Mouse (Mus musculus) retina, adult 2 months (tissue): ENCODE measurements around the gene Zfp472.
A peak's percentile ranks its signal among the peaks of the same experiment; 100 is the strongest.

Experiments used
- DNase-seq: peaks from one replicate; pipeline ENCODE4 v3.0.0-alpha.2; 2012; ENCODE audit warnings: low read depth, low spot score

Gene Zfp472

DNA sequence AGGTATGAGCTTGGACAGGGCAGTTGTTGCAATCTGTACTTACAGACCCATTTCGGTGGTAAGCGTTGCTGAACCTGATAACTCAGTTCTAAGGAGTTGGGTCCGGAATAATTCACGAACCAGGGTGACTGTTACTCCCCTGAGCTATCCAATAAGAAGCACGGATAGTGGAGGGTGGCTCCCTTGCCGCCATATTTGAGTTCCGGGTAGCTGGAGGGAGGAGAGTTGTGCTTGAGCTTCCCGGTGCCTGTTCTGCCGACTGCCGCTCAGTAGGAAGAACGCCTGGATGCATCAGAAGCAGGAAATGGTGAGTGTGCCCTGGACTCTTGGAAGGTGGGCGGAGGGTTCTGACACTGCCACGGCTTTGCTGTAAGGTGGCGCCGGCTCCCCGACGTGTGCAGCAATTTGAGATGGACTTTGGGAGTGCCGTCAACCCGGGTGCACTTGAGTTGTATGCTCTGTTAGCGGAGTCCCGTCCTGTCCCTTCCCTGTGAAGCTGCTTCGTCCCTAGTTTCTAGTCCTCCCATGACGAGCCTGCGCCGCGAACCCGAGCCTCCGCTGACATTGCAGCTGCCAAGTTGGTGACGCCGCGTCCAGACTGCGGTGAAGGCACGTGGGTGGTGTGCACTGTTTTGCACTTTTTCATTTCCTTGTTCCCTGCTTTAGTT is at the start of gene Zfp472:
Zfp472 (plus strand) TSS at position 192 of the 668 bp plus-strand sequence.
- DNase-seq: peak; percentile 81

DNA sequence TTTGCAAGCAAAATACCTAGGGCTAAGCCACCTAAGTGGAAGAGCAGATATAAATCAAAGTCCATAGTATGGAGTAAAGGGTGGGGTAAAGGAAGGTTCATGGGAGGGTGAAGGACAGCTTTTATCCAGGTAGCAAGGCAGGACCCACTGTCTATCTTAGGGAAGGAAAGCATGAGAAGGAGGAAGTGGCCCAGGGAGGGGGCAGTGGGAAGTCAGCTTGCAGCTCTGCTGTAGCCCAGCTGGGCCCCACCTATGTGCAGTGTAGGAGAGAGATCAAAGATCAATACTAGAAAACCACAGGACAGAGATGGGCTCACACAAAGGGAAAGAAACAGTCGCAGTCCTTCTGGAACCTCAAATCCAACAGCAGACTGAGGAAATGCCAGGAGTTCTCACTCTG is 49.5 kb upstream of the Zfp472 start:
- DNase-seq: no peak

DNA sequence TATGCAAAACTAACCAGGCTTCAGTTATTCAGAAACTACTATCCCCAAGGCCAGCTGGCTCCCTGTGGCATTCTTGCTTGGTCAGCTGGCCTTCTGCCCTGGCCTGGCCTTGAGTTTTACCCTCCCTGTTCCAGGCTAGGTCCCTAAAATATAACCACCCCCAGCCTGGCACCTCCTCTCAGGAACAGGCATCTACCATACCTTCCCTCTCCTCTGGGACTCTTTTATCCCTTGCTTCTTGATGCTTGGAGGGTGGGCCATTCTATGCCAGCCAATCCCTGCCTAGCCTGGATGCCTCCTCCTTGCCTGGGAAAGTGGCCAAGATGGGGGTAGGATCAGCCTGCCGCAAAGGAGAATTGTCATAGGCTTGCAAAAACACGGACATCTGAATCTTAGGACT is 48.5 kb upstream of the Zfp472 start, which contains the start of gene Cyp4f14:
Cyp4f14 (minus strand) TSS at position 212 of the 400 bp plus-strand sequence.
- DNase-seq: no peak

DNA sequence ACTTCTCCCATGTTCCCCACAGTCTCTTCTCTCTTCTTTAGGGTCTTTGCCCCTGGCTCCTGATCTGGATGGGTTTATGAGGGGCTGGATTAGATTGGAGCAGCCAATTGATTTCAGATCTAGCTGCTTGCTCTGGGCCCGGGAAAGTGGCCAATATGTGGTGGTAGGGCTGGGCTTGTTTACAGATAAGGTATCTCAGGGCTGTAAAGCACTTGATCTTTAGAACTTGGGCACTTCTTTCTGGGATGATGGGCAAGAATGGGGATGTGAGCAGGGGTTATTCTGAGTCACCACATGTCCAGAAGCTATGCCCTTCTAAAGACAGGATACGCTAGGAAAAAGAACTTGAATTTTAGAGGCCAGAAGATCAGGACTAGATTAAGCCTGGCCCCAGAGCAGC is 46.5 kb upstream of the Zfp472 start:
- DNase-seq: no peak

DNA sequence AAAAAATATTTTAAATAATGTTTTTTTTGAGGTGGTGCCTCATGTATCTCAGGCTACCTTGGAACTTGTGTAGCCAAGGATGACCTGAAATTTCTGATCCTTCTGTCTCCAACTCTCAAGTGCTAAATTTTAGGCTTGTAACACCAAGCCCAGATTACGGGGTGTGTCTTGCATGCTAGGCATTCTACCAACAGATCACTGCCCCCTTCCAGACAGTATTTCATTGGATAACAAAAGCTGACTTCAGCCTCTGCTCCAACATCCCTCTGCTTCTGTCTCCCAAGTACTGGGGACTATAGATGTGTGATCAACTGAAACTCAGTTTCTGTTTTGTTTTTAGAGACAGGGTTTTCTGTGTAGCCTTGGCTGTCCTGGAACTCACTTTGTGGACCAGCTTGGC is 41.9 kb upstream of the Zfp472 start:
- no peak for DNase-seq

DNA sequence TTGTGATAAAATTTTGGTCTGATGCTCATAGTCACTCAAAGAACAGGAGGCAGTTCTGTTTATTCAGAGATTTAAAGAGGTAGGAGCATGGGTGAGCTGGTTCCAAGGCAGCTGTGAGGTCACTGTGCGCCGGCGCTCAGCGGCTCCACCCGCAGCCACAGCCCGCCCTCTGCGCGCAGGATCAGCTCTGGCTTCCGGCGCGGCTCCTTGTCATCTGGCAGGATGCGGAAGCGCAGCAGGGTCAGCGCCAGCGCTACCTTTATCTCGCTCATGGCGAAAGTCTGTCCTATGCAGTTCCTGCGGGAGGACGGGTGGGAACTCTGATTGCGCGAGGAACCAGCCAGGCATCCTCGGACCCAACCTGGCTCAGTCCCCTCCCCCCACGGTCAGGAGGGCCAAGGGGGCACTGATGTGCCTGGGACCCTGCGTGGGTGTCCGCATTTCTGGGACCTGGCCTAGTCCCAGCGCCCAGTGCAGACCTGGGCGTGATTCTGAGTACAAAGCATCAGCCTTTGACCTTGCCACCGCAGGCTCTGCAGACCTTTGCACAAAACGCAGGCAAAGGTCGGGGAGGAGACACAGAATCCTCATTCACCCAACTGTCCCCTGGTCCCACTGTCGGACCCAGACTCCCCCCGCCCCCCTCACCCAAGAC is 40.8 kb upstream of the Zfp472 start:
- peak; percentile 61 for DNase-seq

DNA sequence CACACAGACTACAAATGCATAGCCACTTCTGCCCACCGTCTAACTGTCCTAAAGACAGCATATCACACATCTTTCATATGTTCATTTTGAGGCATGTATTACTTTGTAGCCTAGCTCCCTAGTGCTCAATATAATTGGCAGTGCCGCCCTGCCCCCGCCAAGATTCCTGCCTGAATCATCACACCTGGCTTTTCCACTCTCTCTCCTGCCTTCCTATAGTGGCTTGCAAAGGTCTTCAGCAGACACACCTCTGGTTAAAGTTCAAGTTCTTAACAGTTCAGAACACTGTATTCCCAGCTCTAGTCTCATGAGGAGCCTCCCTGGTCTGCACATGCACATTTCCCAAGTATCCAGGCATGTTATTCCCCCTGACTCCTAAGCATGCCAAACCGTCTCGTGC is 37.8 kb upstream of the Zfp472 start:
- no peak for DNase-seq

DNA sequence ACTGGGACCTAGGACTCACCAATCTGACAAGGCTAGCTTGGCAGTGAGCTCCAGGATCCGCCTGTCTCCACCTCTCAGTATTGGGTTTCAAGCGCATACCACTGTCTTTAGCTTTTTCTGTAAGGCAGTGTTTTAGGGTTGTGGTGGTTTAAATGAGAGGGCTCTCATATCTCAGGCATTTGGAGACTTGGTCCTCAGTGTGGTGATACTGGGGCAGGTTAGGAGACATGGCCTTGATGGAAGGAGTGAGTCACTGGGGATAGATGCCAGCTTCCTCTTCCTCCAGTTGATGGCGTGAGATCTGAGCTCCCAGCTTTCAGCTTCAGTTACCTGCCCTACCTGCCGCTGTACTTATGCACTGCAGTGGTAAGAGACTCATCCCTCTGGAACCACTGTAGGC is 25.8 kb upstream of the Zfp472 start:
- no peak for DNase-seq

DNA sequence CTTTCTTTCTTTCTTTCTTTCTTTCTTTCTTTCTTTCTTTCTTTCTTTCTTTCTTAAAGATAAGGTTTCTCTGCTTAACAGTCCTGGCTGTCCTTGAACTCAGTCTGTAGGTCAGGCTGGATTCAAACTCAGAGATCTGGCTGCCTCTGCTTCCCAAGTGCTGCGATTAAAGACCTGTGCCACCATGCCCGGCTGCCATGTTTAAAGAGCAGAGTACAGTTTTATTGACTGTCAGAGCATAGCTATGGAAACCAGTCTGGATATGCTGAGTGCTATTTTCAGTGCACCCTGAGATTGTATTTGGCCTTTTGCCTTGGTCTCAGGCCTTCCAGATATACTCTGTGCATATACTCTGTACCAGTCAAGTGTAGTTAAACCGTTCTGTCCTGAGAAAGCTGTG is 22.0 kb upstream of the Zfp472 start:
- no peak for DNase-seq

DNA sequence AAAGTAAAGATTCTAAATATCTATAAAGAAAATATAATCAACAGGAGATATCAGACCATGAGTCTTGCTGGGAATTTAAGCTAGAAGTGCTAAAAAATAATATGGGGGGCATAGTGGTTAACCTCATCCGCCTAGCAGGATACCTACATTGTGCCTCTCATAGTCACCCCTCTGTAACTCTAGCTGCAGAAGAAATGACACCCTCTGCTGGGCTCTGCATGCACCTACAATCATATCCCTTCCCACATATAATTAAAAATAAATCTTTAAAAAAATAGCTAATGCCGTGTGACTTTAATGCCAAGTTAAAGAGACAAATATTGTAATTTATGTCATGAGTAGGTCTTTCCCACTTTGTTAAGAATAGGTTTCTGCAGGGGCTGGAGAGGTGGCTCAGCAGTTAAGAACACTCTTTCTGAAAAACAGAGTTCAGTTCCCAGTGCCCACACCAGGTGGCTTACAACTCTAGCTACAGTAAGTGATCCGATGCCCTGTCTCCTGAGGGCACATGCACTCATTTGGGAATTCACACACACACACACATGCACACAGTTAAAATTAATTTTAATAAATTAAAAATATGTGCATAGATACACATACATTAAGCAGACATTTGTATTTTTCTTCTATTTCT is 21.1 kb upstream of the Zfp472 start:
- DNase-seq: no peak

DNA sequence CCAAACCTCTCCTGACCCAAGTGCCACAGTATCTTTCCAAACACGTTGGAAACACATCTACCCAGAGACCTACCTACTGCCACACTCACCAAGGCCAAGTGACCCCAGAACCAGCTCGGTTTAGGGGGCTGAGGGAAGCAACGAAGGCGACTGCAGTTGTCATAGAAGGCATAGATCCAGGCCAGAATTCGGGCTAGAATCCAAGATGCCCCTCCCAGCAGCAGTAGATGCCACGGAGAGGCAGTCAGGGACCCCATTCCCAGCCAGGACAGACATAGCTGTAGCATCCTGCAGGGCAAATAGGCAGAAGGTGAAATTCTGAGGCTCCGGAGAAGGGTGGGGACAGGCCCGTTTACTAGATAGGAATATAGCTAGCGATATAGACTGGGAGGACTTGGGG is 18.9 kb upstream of the Zfp472 start:
- DNase-seq: no peak

DNA sequence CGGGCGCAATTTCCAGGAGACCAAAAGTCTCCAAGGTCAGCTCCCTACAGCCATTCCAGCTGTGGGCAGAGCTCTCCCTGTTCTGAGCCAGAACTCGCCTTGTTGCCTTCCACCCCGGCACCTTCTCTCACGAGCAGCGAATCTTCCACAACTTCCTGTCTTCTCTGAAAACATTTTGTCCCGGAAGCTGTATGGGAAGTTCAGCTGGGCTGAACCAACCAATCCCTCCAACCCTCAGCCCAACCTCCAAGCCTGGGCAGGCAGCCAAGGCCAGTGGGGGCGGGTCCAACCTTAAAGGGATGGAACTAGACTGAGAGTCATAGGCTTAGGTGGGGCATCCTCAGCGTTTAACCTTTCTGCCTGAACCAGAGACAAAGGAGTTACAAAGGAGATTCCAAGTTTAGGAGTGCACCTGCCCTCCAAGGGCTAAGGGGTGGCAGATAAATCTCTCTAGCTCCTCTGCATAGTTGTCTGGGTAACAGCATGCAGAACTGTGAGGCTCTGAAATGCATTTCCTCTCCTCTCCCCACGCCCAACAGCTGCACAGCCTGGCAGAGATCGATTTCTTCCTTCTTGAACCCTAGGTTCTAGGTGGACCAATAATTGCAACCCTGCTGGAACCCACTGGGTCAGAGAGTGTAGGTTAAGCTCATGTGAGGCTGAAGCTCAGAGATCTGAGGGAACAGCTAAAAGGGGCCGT is 18.2 kb upstream of the Zfp472 start, which contains the start of gene Cyp4f13:
Cyp4f13 (minus strand) TSS at position 188 of the 700 bp plus-strand sequence.
- DNase-seq: peak; percentile 62

DNA sequence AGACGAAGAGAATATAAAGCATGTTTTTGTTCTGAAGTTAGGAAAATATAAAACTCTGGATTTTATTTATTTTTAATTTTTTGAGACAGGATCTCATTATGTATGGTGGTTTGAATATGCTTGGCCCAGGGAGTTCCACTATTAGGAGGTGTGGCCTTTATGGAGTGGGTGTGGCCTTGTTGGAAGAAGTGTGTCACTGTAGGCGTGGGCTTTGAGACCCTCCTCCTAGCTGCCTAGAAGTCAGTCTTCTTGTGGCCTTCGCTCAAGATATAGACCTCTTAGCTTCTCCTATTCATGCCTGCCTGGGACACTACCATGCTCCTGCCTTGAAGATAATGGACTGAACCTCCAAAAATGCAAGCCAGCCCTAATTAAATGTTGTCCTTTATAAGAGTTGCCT is 15.5 kb upstream of the Zfp472 start:
- no peak for DNase-seq

DNA sequence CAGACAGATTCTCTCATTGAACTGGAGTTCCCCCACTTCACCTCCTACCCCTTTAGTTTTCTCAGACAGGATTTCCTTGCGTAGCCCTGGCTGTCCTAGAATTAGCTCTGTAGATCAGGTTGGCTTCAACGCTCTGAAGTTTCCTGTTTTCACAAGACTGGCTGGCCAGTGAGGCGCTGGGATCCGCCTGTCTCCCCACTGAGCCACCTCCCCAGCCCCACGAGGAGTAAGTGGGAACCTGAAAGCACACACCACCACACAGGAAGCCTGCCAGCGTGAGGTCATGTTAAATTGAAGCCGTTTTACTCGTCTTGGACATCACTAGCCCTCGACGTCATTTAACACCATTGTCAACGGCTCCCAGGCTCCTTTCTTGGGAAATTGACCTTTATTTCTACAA is 14.6 kb upstream of the Zfp472 start:
- no peak for DNase-seq

DNA sequence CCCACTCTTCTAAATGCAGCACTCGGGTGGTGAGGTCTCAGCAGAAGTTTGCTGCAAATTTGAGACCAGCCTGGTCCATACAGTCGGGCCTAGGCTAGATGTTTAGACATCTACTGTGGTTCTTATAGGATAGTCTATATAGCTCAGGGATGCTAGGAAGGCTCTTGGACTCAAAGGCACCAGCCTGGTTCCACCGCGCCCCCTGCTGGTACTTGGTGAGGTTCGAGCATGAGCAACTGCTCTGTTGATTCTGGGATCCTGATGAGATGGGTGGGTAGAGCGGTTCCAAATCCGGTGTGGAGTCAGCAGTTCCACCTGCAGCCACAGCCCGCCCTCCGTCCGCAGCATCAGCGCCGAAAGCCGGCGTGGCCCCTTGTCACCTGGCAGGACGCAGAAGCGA is 14.2 kb upstream of the Zfp472 start:
- DNase-seq: peak; percentile 73

DNA sequence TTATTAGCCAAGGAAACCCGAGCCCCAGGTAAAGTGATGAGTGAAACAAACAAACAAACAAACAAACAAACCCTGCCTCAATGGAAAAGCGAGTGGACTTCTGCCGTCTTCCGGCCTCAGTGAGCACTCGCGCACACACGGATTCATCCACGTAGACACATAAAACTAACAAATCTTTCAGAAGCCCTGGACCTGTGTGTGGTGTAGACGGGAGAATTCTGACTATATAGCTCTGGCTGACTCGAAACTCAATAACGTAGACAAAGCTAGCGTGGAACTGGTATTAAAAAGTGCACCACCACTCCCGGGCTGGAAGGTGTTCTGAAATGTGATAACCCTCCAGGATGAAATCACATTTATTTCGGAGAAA is 376 bp upstream of the Zfp472 start:
- DNase-seq: no peak

DNA sequence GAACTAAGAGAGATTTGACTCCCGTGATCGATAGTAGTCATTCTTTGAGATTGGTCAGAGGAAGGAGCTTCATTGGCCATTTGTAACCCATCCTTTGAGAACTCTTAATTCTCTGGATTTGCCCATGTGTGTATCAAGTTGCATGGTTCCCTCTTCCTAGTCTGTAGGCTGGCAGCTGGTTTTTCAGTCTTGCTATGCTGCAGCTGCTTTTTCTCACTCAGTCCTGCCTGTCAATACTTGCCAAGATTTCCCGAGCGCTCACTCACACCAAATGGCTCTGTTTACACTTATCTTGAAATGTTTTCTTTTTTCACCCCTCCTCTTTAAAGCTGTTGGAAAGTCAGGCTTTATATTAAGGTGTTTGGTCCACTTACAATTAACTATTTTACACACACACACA is 15.7 kb downstream of the Zfp472 start:
- DNase-seq: no peak

DNA sequence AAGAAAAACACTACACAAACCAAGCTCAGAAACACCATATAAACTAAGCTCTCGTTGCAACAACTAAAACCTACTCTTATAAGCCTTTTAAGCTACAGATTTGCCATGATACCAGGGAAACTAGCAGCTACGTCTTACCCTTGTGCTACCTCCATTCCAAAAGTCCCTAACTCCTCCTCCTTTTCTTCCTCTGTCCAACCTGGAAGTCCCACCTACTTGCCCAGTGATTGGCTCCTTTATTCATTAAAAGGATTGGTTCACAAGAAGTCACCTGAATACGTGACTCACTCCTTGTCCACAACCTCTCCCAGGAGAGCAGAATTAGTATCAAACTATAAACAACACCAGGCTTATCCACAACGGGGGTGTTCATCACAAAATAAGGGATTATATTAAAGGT is 20.7 kb downstream of the Zfp472 start:
- DNase-seq: no peak

DNA sequence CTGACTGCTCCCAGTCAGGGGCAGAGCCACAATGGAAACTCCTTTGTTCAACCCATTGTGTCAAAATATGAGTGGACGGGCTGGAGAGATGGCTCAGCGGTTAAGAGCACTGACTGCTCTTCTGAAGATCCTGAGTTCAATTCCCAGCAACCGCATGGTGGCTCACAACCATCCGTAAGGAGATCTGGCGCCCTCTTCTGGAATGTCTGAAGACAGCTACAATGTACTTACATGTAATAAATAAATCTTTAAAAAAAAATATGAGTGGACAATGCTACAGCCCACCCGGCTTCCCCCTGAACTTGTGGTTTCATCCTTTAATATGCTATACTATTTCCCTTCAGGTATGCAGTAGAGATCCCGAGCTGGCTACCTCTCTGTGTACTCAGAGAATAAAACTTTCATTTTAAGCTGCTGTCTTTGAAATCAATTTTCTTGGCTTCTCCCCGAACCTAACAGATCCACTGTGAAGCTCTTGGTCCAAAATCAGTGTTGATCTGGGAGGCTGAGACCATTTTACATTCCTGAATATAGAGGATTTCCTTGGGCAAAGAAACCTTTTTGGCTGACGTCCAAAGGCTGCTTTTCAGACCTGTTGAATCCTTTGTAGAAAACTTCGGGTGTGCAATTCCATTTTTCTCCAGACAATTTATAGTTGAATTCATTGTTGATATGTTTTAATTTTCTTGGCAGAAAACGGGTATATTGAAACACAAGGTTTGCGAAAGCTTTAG is 26.5 kb downstream of the Zfp472 start:
- no peak for DNase-seq

DNA sequence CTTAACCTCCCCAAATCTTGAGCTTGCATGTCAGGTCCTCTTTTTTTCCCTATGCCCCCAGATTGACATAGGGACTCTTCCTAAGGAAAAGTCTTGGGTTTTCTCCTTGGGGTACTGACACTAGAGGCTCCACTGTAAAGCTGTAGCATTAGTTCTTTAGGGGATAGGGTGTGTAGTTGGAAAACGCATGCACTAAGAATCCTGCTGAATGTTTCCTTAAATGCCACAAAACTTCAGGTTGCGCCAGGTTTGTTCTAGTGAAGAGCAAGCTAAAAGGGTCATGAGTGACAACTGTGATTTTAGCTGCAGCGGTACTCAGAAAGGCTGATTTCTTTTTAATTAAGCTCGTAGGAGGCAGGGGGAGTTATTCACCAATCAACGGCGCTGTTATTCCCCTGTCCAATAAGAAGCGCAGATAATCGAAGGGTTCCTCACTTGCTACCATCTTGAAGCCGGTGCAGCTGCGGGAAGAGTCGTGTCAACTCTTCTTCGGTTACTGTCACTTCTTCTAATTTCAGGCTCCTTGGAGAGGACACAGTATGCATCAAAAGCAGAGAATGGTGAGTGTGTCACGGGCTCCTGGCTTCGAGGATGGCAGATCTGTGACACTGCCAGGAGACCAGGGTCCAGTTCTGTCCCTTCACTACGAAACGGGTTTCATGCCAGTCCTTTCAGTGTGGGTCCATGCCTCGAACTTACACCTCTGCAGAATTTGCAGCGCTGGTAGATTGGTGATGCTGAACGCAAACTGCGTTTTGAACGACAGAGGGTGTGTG is 27.3 kb downstream of the Zfp472 start, which contains the start of gene Zfp952:
Zfp952 (plus strand) TSS at position 431 of the 776 bp plus-strand sequence.
- DNase-seq: peak; percentile 87

DNA sequence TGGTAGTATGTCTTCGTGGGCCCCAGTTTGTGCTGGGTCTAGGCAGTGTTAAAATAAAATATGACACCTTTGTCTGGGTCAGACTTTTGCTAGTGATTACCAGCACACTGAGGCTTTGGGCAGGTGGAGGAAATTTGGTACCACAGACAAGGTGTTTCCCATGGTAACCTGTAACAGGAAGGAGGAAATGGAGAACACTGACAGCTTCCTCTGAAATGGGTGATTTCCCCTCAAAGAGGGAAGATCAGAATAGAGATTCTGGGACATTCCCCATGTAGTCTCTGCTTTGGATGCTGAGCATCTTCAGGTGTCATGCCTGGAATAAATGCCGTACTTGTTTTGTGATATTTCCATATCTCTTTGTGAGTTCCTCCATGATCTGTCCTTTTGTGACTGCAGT is 32.9 kb downstream of the Zfp472 start:
- no peak for DNase-seq
